Mouse (Mus musculus): ENCODE measurements around the gene Calm4.

DNA sequence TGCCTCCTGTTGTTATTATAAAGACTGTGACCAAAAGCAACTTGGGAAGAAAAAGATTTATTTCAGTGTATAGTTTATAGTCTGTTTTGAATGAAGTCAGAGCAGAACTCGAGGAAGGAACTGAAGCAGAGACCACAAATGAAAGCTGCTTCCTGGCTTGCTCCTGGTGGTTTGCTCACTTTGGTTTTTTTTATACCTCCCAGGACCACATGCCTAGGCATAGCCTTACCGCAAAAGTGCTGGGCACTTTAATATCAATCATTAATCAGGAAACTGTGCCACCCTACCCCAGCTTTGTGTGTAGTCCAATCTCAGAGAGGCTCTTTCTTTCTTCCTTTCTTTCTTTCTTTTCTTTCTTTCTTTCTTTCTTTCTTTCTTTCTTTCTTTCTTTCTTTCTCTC is 5.1 kb upstream of the Calm4 start:
- no peak for TF ChIP-seq POLR2A (IDR thresholded peaks at IDR 0.05; ENCODE audit: insufficient read length, low read depth)
- TF ChIP-seq E2F4 (IDR thresholded peaks at IDR 0.05; ENCODE audit: insufficient read depth), result no peak
- TF ChIP-seq USF1 (IDR thresholded peaks at IDR 0.05; ENCODE audit: low read depth), result no peak
- no peak for TF ChIP-seq MYOG (IDR thresholded peaks at IDR 0.05; ENCODE audit: control insufficient read depth in 1 of 3, insufficient read depth in 1 of 3, insufficient read length in 2 of 3, low read depth in 2 of 3)
- TF ChIP-seq POLR2AphosphoS2 (IDR thresholded peaks at IDR 0.05; ENCODE audit: insufficient read length, low read depth), result no peak
- TF ChIP-seq MYOD1 (IDR thresholded peaks at IDR 0.05; ENCODE audit: control insufficient read depth in 1 of 3, insufficient read length in 2 of 3, low read depth in 2 of 3), result no peak
- TF ChIP-seq TCF12 (IDR thresholded peaks at IDR 0.05; ENCODE audit: insufficient read depth, poor library complexity, severe bottlenecking), result no peak
